Mouse (Mus musculus) liver, embryonic 13.5 days (tissue): ENCODE results near the gene Tut7. TPM values are rescaled to one million over a fixed set of nuclear protein-coding genes. Genes with fewer than 3 reads are reported as not detected.

ENCODE experiments used
- ATAC-seq: fragments of 200-750 bp; cut with Nextera tagmentation; 2 replicates; pipeline ENCODE4 v1.8.0; 2017; ENCODE audit warnings: low read depth, mild to moderate bottlenecking, moderate number of reproducible peaks, moderate library complexity
- DNase-seq: peaks from one replicate; pipeline ENCODE4 v3.0.0; 2022
- H3K27ac ChIP-seq: fragments of 300-500 bp; sonication (generic); 2 replicates; pipeline ENCODE4 v1.5.1; 2015; ENCODE audit warnings: moderate library complexity, mild to moderate bottlenecking, inconsistent platforms
- H3K27me3 ChIP-seq: fragments of 300-500 bp; sonication (generic); 2 replicates; pipeline ENCODE4 v1.6.1; 2015; ENCODE audit warnings: mild to moderate bottlenecking, inconsistent platforms
- H3K36me3 ChIP-seq: fragments of 300-500 bp; sonication (generic); 2 replicates; pipeline ENCODE4 v1.6.1; 2015; ENCODE audit warnings: mild to moderate bottlenecking, inconsistent platforms
- H3K4me1 ChIP-seq: fragments of 300-500 bp; sonication (generic); replicated peaks from 2 replicates; pipeline ENCODE4 v1.6.1; 2015; ENCODE audit warnings: inconsistent platforms
- H3K4me2 ChIP-seq: fragments of 300-500 bp; sonication (generic); 2 replicates; pipeline ENCODE4 v1.6.1; 2015; ENCODE audit warnings: inconsistent platforms, mild to moderate bottlenecking, moderate library complexity
- H3K4me3 ChIP-seq: fragments of 300-500 bp; sonication (generic); replicated peaks from 2 replicates; pipeline ENCODE4 v1.5.1; 2015; ENCODE audit warnings: mild to moderate bottlenecking, inconsistent platforms
- H3K9ac ChIP-seq: fragments of 300-500 bp; sonication (generic); 2 replicates; pipeline ENCODE4 v1.6.1; 2015; ENCODE audit warnings: mild to moderate bottlenecking, inconsistent platforms
- H3K9me3 ChIP-seq: fragments of 300-500 bp; sonication (generic); replicated peaks from 2 replicates; pipeline ENCODE4 v1.6.1; 2016; ENCODE audit warnings: inconsistent platforms
- WGBS: fragments of 180-500 bp; shearing (Covaris S2); methylation state at CpG from one replicate; pipeline ENCODE4 v1.1.7; 2015; ENCODE audit not compliant: insufficient replicate concordance; 5-methylcytosine and 5-hydroxymethylcytosine counted together
- polyA plus RNA-seq: library from polyadenylated mRNA; unstranded; fragments of >200 nt; fragmentation: Nextera tagmentation; extraction: Ambion mirVana; gene quantifications from 2 replicates; pipeline ENCODE4 v1.2.1, GENCODE M21; 2015

Gene Tut7
- polyA plus RNA-seq, result 54.4 and 61.8 TPM in 2 replicates

DNA sequence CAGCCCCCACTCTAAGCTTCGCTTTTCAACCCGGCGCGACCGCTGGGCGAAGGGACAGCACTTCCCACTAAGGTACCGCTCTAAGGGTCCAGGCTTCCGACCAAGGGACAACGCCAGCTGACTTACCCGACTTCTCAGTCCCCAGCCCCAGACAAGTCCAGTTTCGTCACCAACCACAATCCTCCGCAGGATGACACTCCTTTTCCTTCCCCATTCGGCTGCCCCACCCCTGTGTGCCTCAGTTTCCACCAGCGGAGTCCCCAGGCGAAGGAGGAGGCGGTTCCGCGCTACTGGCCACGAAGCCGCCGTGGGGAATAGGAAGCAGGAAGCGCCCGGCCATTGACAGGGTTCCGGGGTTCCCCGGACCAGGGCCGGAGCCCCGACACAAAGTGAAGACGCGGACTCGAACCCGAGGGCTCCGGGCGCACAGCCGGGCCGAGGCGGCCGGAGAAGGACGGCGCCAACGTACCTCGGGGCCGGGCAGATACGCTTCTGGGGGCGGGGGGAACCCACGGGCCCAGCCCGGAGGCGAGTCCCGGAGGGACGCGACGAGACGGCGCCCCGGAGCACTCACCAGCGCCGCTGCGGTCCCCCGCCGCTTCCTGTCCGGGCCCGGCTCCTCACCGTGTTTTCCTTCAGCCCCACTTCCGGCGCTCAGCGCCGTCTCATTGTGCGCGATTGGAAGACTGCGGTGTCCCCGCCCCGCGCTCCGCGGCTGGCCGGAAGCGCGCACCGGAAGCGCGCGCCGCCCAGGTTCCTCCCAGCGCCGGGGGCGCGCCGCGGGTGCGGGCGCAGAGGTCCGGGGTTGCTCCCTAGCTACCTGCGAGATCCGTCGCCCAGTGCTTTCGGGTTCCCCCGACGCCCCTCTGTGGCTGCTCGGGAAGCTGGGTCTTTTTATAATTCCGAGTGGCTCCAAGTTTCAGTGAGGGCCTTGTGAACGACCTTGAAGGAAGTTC lies at the start of gene Tut7:
TSS of gene Tut7 (minus strand) at position 641 of the 956 bp plus-strand sequence.
- ATAC-seq (peak; percentile 92), DNase-seq (peak; percentile 91)
- peaks cover 38% of the 10 kb centered on the region for H3K36me3 ChIP-seq
- peaks cover 59% of the 10 kb centered on the region for H3K4me1 ChIP-seq
- peak within 1 kb of the TSS; percentile 100 for H3K27ac ChIP-seq
- H3K4me3 ChIP-seq, result peak within 1 kb of the TSS; percentile 98
- H3K9ac ChIP-seq, result peak within 1 kb of the TSS; percentile 99
- no peaks in the 10 kb centered on the region for H3K27me3 ChIP-seq
- no peaks in the 10 kb centered on the region for H3K9me3 ChIP-seq
- under 1% methylated on average over 97 of the region's 100 CpGs for WGBS
- peak within 1 kb of the TSS; percentile 86 for H3K4me2 ChIP-seq

DNA sequence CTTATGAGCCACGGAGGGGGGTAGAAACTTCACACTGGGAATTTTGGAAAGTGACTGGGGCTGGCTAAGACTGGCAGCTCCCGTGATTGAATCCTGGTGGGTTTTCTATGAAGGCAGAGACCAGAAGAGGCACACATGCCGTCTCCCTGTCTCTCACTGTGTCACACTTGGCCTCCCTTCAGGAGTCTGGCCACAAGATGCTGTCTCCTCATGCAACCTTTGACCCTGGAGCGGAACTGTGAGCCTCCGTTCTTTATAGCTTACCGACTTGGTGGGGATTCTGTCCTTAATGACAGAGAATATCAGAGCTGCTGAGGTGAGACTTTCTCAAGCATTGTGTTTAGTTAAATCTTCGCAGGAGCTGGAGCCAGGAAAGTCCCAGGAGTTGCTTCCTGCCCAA lies 49.5 kb upstream of the Tut7 start:
- H3K4me2 ChIP-seq, result no peak overlapping the region
- peaks cover 4% of the 10 kb centered on the region; the same call in 1 of the 2 replicates for H3K9me3 ChIP-seq
- DNase-seq (no peak), ATAC-seq (no peak)
- no peak overlapping the region for H3K4me3 ChIP-seq
- no peak overlapping the region for H3K27ac ChIP-seq
- peaks cover 17% of the 10 kb centered on the region for H3K4me1 ChIP-seq
- 67% methylated on average over 7 of the region's 7 CpGs for WGBS
- H3K27me3 ChIP-seq, result no peaks in the 10 kb centered on the region
- no peaks in the 10 kb centered on the region for H3K36me3 ChIP-seq
- H3K9ac ChIP-seq, result no peak overlapping the region

DNA sequence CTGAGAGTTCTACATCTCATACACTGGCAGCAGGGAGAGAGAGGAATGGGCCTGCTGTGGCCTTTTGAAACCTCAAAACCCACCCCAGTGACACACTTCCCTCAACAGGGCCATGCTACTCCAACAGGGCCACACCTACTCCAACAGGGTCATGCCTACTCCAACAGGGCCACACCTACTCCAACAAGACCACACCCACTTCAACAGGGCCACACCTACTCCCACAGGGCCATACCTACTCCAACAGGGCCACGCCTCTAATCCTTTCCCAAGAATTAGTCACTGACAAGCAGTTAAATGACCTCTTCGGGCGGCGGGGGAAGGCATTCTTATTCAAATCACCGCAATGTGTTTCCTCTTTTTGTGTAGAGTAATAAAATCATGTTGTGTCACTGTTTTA lies 47.1 kb upstream of the Tut7 start:
- Histone ChIP-seq H3K4me2 (no peak overlapping the region), H3K27ac (no peak overlapping the region), H3K9me3 (peaks cover 4% of the 10 kb centered on the region; the same call in 1 of the 2 replicates), H3K36me3 (no peaks in the 10 kb centered on the region), H3K9ac (no peak overlapping the region), H3K27me3 (no peaks in the 10 kb centered on the region), H3K4me3 (no peak overlapping the region), H3K4me1 (peaks cover 14% of the 10 kb centered on the region)
- ATAC-seq (no peak; the same call in 1 of the 2 replicates), DNase-seq (peak; percentile 26)
- WGBS, result 71% methylated on average over 5 of the region's 5 CpGs

DNA sequence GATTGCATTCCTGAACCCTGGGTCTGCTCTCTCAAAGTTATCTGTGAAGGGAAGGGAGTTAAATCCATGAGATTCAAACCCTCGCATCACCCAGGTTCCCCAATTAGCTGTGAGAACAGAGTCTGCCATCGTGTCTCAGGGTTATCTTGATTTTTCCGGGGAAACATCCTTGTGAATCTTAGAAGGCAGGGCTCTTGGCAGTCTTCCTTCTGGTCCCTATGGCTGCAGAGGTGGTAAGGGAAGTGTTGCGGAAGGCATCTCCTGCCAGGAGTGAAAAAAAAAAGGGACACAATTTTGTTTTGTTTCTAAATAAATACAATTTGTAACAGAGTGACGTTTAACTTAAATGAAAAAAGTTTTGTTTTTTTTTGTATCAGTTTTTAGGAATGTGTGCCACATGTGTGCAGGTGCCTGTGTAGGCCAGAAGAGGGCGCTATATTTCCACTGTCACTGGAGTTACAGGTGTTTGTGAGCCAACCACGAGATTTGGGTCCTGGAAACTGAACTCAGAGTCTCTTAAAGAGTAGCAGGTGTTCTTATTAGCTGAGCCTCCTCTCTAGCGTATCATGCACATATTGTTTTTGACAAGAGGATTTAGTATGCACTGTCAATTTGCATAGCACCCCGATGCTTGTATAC lies 45.2 kb upstream of the Tut7 start:
- H3K4me2 ChIP-seq, result no peak overlapping the region
- ATAC-seq, result no peak
- no peaks in the 10 kb centered on the region for H3K36me3 ChIP-seq
- H3K4me3 ChIP-seq, result no peak overlapping the region
- H3K4me1 ChIP-seq, result peaks cover 6% of the 10 kb centered on the region; the same call in 1 of the 2 replicates
- no peak overlapping the region for H3K27ac ChIP-seq
- H3K9ac ChIP-seq, result no peak overlapping the region
- no peak for DNase-seq
- H3K27me3 ChIP-seq, result no peaks in the 10 kb centered on the region
- 63% methylated on average over 9 of the region's 9 CpGs for WGBS
- peaks cover 4% of the 10 kb centered on the region; the same call in 1 of the 2 replicates for H3K9me3 ChIP-seq

DNA sequence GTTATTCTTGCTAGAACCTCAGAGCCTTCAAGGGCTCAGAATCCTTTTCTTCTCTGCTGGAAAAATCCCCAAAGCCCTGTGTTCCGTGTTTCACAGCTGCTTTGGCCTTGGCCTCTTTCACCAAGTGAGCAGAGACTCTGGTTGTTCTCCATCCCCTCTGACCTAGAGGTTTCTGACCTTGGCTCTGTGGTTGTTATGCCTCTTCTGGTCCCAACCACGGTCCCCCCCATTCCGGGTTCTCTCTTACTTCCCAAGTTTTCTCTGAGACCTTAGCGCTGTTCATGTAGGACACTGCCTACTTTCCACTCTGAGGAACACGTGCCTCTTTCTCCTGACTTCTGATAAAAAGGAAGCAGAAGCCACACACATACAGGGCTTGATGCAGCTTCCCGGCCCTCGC lies 44.2 kb upstream of the Tut7 start:
- Histone ChIP-seq H3K27me3 (no peaks in the 10 kb centered on the region), H3K27ac (no peak overlapping the region), H3K4me2 (no peak overlapping the region), H3K4me3 (no peak overlapping the region), H3K9ac (no peak overlapping the region), H3K36me3 (no peaks in the 10 kb centered on the region), H3K4me1 (peaks cover 6% of the 10 kb centered on the region; the same call in 1 of the 2 replicates), H3K9me3 (peaks cover 4% of the 10 kb centered on the region; the same call in 1 of the 2 replicates)
- 57% methylated on average over 7 of the region's 7 CpGs for WGBS
- no peak for ATAC-seq
- DNase-seq, result no peak

DNA sequence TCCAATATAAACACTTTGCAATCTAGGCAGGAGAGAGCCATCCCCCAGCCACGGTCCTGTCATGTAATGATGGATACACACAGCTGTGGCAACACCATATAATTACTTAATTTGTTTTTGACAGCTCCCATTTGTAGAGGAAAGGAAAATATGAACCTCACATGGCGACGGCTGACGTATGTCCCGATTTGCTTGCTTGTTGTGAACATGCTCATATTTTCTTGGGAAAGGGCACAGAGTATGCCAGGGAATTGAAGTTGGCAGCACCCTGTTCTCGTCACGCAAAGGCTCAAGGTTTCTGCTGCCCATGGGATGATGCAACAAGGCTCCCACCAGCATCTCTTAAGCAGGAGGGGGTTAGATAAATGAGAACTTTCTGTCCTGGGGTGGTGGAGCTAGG lies 36.6 kb upstream of the Tut7 start:
- no peak for ATAC-seq

DNA sequence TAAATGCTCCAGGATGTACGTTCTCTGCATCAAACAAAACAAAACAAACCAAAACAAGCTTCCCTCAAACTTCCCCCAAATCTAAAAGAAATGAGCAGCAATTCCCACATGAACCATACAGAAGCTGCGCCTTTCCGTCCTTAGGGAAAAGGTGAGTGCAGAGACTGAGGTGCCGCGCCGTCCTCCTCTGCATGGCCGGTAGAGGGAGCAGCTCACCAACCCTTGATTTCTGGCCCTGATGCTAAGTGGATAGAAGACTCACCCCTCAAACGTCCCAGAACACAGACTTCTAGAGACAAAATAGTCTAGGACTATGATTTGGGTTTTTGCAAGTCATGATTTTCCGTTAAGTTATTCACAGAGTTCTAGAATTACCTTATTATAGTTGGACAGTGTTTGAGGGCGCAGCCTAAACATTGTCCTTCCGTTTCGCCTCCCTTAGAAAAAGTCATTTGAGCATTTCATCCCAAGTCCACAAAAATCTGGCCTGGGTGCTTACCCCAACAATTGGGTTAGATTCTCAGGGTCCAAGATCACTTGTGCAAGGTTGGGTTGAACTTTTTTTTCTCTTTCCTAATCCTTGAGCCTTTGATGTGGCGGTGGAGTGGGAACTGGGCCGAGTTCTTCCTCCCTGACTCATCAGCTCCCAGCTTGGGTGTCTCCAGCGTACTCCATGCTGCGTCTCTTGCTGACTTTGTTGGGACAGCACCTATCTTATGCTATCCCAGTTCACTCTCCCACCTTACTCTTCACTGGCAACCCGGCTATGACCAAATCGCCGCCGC lies 33.5 kb upstream of the Tut7 start:
- no peak overlapping the region for H3K27ac ChIP-seq
- no peak for ATAC-seq
- WGBS, result 50% methylated on average over 20 of the region's 20 CpGs
- H3K4me2 ChIP-seq, result no peak overlapping the region
- H3K4me3 ChIP-seq, result no peak overlapping the region
- H3K36me3 ChIP-seq, result no peaks in the 10 kb centered on the region
- peaks cover 7% of the 10 kb centered on the region; the same call in 1 of the 2 replicates for H3K27me3 ChIP-seq
- H3K9ac ChIP-seq, result no peak overlapping the region
- DNase-seq, result no peak
- H3K4me1 ChIP-seq, result no peaks in the 10 kb centered on the region
- no peaks in the 10 kb centered on the region for H3K9me3 ChIP-seq

More for the DNA sequence above, 36.6 kb upstream of the Tut7 start:
- H3K9ac ChIP-seq, result no peak overlapping the region
- peaks cover 2% of the 10 kb centered on the region; the same call in 1 of the 2 replicates for H3K27me3 ChIP-seq
- 74% methylated on average over 7 of the region's 7 CpGs for WGBS
- H3K9me3 ChIP-seq, result no peaks in the 10 kb centered on the region
- H3K36me3 ChIP-seq, result no peaks in the 10 kb centered on the region
- H3K4me1 ChIP-seq, result no peaks in the 10 kb centered on the region
- no peak overlapping the region for H3K4me2 ChIP-seq
- no peak overlapping the region for H3K4me3 ChIP-seq
- H3K27ac ChIP-seq, result no peak overlapping the region
- no peak for DNase-seq

DNA sequence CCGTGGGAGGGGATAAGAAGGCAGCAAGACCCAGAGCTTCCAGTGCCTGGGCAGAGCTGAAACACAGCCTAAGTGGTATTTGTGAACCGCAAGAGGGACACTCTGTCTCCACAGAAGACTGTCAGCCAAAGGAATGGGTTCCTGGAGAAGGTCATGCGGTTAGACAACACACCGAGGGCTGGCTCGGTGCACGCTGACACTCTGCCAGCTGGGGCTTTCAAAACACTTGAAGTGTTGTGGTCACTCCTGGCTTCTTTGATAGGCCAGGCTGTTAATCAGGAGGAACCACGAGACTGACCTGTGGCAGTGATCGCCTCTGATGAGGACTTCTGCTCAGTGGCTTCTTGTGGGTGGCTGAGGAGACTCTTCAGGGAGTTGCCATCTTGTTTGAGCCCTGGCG lies 30.5 kb upstream of the Tut7 start:
- WGBS, result 30% methylated on average over 9 of the region's 9 CpGs
- DNase-seq, result no peak
- Histone ChIP-seq H3K36me3 (no peaks in the 10 kb centered on the region), H3K27me3 (peaks cover 7% of the 10 kb centered on the region; the same call in 1 of the 2 replicates), H3K27ac (no peak overlapping the region), H3K9me3 (no peaks in the 10 kb centered on the region), H3K4me1 (no peaks in the 10 kb centered on the region), H3K4me2 (no peak overlapping the region), H3K9ac (no peak overlapping the region), H3K4me3 (no peak overlapping the region)
- no peak for ATAC-seq

DNA sequence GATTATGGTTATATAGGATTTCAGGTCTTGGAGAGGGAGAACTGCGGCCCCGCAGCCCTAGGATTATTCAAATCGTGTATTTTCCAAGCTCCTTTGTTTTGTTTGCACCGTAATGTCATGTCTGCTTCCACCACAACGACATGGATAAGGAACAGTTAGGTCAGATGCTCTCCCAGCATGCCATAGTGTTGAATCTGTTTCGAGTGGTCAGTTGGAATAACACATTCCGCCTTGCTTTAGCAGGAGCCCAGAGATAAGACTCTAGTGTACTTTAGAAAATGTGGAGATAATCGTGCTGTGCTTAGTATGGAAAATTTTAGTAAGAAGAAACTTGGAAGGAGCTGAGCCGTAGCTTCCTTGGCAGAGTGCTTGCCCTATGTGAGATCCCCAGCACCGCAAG lies 27.4 kb upstream of the Tut7 start:
- H3K27me3 ChIP-seq, result peaks cover 5% of the 10 kb centered on the region; the same call in 1 of the 2 replicates
- H3K9ac ChIP-seq, result no peak overlapping the region
- H3K9me3 ChIP-seq, result no peaks in the 10 kb centered on the region
- ATAC-seq (no peak), DNase-seq (no peak)
- H3K4me3 ChIP-seq, result no peak overlapping the region
- 66% methylated on average over 10 of the region's 10 CpGs for WGBS
- no peaks in the 10 kb centered on the region for H3K36me3 ChIP-seq
- no peaks in the 10 kb centered on the region for H3K4me1 ChIP-seq
- H3K27ac ChIP-seq, result no peak overlapping the region
- no peak overlapping the region for H3K4me2 ChIP-seq

DNA sequence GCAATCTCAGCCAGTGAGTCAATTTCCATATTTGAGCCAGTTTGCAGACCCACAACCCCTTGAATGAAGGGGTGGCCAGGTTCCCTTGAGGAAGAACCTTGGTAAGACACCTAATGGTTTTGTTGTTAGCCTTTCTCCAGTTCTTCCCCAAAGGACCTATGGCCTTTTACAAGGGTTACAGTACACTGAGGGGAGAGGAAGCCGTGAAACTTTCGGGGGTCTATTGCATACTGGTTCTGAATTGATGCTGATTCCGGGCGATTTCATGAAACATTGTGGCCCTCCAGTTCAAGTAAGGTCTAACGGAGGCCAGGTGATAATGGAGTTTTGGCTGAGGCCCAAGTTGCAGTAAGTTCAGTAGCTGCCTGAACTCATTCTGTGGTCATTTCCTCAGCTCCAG lies 21.7 kb upstream of the Tut7 start:
- no peak overlapping the region for H3K27ac ChIP-seq
- H3K4me2 ChIP-seq, result no peak overlapping the region
- peaks cover 21% of the 10 kb centered on the region for H3K4me1 ChIP-seq
- H3K4me3 ChIP-seq, result no peak overlapping the region
- no peaks in the 10 kb centered on the region for H3K27me3 ChIP-seq
- H3K9ac ChIP-seq, result no peak overlapping the region
- H3K9me3 ChIP-seq, result no peaks in the 10 kb centered on the region
- no peak for ATAC-seq
- DNase-seq, result no peak
- WGBS, result 78% methylated on average over 5 of the region's 5 CpGs
- no peaks in the 10 kb centered on the region for H3K36me3 ChIP-seq

DNA sequence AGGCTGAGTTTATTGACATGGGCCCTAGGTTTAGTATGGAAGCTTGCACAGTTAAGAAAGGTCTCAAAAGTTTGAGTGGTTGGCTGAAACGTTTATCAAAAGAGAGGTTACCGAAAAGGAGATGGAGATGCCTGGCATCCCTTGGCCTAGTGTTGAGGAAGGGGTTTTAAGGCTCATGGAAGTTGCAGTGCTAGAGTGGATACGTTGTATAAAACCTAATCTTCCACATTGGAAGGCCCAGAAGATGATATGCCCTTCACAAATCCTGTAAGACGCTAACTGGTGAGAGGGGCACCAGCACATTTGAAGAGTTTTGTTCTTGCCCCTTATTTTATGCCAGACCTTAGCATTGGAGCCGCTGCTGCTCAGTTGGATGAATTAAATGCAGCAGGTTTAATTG lies 21.0 kb upstream of the Tut7 start:
- Histone ChIP-seq H3K4me2 (no peak overlapping the region), H3K4me3 (no peak overlapping the region), H3K4me1 (peaks cover 21% of the 10 kb centered on the region), H3K9me3 (no peaks in the 10 kb centered on the region), H3K27ac (no peak overlapping the region), H3K9ac (no peak overlapping the region), H3K36me3 (no peaks in the 10 kb centered on the region), H3K27me3 (no peaks in the 10 kb centered on the region)
- WGBS, result 71% methylated on average over 5 of the region's 5 CpGs
- ATAC-seq (no peak), DNase-seq (no peak)
